Mouse (Mus musculus): Measurements from ENCODE around the gene Ppil1.

DNA sequence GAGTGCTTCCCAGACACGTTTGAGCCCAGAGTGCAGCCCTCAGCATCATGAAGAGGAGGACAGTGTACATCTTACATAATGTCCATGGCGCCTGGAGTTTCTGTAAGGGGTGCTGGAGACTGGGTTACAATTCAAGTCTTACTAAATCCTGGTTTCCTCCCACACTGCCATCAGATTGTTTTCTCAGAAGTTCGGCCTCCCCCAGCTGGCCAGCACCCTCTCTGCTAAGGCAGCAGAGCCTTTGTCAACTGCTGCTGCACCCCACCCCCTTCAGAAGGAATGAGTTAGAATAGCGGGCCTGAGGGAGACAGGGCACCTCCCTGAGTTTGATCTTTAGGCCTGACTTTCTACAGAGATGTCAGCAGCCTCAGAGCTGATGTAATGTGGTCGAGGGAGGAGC lies 38.2 kb upstream of the Ppil1 start:
- TF ChIP-seq POLR2A (IDR thresholded peaks at IDR 0.05; ENCODE audit: borderline replicate concordance, extremely low read depth, insufficient read depth, insufficient read length, poor library complexity, severe bottlenecking) (no peak), CTCF (IDR thresholded peaks at IDR 0.05; ENCODE audit: borderline replicate concordance, extremely low read depth, insufficient read depth, insufficient read length) (no peak)
